Mouse (Mus musculus) midbrain, embryonic 14.5 days (tissue): ENCODE measurements around the gene Cnn1. TPM values are rescaled to one million over a fixed set of nuclear protein-coding genes. Genes with fewer than 3 reads are reported as not detected.

Experiments used
- ATAC-seq: fragments of 200-750 bp; cut with Nextera tagmentation; 2 replicates; pipeline ENCODE4 v1.8.0; 2017; ENCODE audit warnings: moderate number of reproducible peaks, moderate library complexity; ENCODE audit not compliant: low FRiP score, low TSS enrichment
- DNase-seq: peaks from one replicate; pipeline ENCODE4 v3.0.0-alpha.2; 2015
- H3K27ac ChIP-seq: fragments of 300-500 bp; sonication (generic); replicated peaks from 2 replicates; pipeline ENCODE4 v1.5.1; 2014; ENCODE audit warnings: mild to moderate bottlenecking, low read depth, low read length, moderate library complexity
- H3K27me3 ChIP-seq: fragments of 300-500 bp; sonication (generic); 2 replicates; pipeline ENCODE4 v1.6.1; 2014; ENCODE audit warnings: low read length, control low read depth, mixed read lengths; ENCODE audit not compliant: control insufficient read depth, insufficient read depth
- H3K36me3 ChIP-seq: fragments of 300-500 bp; sonication (generic); 2 replicates; pipeline ENCODE4 v1.6.1; 2014; ENCODE audit warnings: low read length, control low read depth; ENCODE audit not compliant: control insufficient read depth, insufficient read depth
- H3K4me1 ChIP-seq: fragments of 300-500 bp; sonication (generic); 2 replicates; pipeline ENCODE4 v1.6.1; 2014; ENCODE audit warnings: mild to moderate bottlenecking, antibody characterized with exemption, low read length, control low read depth; ENCODE audit not compliant: control insufficient read depth, insufficient read depth
- H3K4me2 ChIP-seq: fragments of 300-500 bp; sonication (generic); 2 replicates; pipeline ENCODE4 v1.6.1; 2014; ENCODE audit warnings: mild to moderate bottlenecking, low read length, moderate library complexity
- H3K4me3 ChIP-seq: fragments of 300-500 bp; sonication (generic); replicated peaks from 2 replicates; pipeline ENCODE4 v1.5.1; 2014; ENCODE audit warnings: low read depth, low read length
- H3K9ac ChIP-seq: fragments of 300-500 bp; sonication (generic); replicated peaks from 2 replicates; pipeline ENCODE4 v1.6.1; 2014; ENCODE audit warnings: mild to moderate bottlenecking, low read length, moderate library complexity
- H3K9me3 ChIP-seq: fragments of 300-500 bp; sonication (generic); 2 replicates; pipeline ENCODE4 v1.6.1; 2016; ENCODE audit warnings: low read length, control low read depth, mixed read lengths; ENCODE audit not compliant: control insufficient read depth
- WGBS: fragments of 180-500 bp; shearing (Covaris S2); extraction: QIAGEN DNeasy Blood & Tissue Kit; methylation state at CpG from one replicate; pipeline ENCODE4 v1.1.7; 2014; 5-methylcytosine and 5-hydroxymethylcytosine counted together
- polyA plus RNA-seq: library from polyadenylated mRNA; unstranded; fragments of >200 nt; fragmentation: Nextera tagmentation; extraction: Ambion mirVana; gene quantifications from 2 replicates; pipeline ENCODE4 v1.2.1, GENCODE M21; 2014

Gene Cnn1
- polyA plus RNA-seq, 1 experiment from 2014 or later = 0.58 TPM

- peaks cover 36% of the 10 kb centered on the region for H3K36me3 ChIP-seq
- 41% methylated on average over 29 of the region's 29 CpGs for WGBS
- no peak overlapping the region for H3K27ac ChIP-seq
- ATAC-seq = no peak
- H3K4me2 ChIP-seq = no peak overlapping the region
- no peak overlapping the region for H3K4me3 ChIP-seq
- no peaks in the 10 kb centered on the region for H3K27me3 ChIP-seq
- H3K4me1 ChIP-seq = 0 out of 2 replicates have a peak, but pooled peaks cover 7% of the 10 kb centered on the region
- no peak for DNase-seq
- H3K9ac ChIP-seq = no peak overlapping the region
- H3K9me3 ChIP-seq = no peaks in the 10 kb centered on the region
Observed at GRCm38 (mm10) chr9:22055713-22056112, 43.3 kb upstream of the Cnn1 start.

DNA sequence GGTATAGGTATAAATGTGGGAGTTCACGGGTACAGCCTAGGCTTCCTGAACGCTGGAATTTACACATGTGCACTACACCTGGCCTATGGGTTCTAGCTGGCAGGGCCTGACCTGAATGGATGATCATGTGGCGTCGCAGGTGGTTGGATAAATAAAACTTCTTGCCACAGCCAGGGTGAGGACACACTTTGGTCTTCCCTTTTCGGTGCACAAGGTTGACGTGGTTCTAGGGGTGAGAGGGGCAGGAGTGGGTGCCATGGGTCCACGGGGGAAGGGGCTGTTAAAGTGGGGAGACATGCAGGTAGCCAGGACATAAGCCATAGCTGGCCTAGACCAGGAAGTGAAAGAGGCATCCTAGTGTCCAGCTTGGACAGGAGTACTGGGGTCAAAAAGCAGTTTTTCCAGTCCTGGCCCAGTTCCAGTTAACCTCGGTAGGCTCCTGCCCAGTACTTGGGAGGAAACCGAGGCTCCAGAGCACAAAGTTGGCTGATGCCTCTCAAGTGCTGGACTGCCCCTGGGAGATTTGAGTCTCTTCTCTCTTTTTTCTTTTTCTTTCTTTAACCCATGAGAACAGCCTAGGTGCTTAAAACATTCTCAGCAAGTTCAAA lies 42.6 kb upstream of the Cnn1 start:
- no peak overlapping the region for H3K9ac ChIP-seq
- H3K4me1 ChIP-seq = 0 out of 2 replicates have a peak, but pooled peaks cover 7% of the 10 kb centered on the region
- H3K27me3 ChIP-seq = no peaks in the 10 kb centered on the region
- H3K4me3 ChIP-seq = no peak overlapping the region
- no peak for ATAC-seq
- no peaks in the 10 kb centered on the region for H3K9me3 ChIP-seq
- peaks cover 43% of the 10 kb centered on the region for H3K36me3 ChIP-seq
- DNase-seq = no peak
- WGBS = 78% methylated on average over 9 of the region's 9 CpGs
- H3K4me2 ChIP-seq = no peak overlapping the region
- no peak overlapping the region for H3K27ac ChIP-seq

- DNase-seq (no peak), ATAC-seq (no peak)
- no peaks in the 10 kb centered on the region for H3K27me3 ChIP-seq
- no peak overlapping the region for H3K27ac ChIP-seq
- peaks cover 48% of the 10 kb centered on the region for H3K36me3 ChIP-seq
- no peak overlapping the region for H3K4me2 ChIP-seq
- 93% methylated on average over 9 of the region's 9 CpGs for WGBS
- no peak overlapping the region for H3K4me3 ChIP-seq
- no peak overlapping the region for H3K9ac ChIP-seq
- 0 out of 2 replicates have a peak, but pooled peaks cover 6% of the 10 kb centered on the region for H3K4me1 ChIP-seq
- H3K9me3 ChIP-seq = no peaks in the 10 kb centered on the region
Observed at GRCm38 (mm10) chr9:22057031-22057517, 41.9 kb upstream of the Cnn1 start.

DNA sequence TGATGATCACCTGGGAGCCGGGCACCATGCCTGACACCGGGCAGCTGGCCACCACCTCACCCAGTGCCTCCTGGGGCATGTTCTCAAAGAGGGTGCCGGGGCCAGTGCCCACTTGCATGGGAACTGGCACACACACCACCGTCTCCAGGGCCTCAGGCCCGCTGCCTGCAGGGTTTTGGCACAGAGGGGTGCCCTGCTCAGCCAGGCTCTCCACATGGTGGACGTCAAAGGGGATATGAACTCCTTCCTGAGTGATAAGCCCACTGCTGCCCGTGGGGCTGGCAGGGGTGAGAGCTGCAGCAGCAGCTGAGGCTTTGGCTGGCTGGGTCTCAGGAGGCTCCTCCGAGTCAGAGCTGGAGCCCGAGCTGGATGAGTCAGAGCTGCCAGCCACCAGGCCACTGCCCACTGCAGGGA lies 41.0 kb upstream of the Cnn1 start:
- WGBS = 87% methylated on average over 9 of the region's 9 CpGs
- Histone ChIP-seq H3K9ac (no peak overlapping the region), H3K27me3 (no peaks in the 10 kb centered on the region), H3K4me2 (no peak overlapping the region), H3K4me1 (0 out of 2 replicates have a peak, but pooled peaks cover 4% of the 10 kb centered on the region), H3K36me3 (peaks cover 56% of the 10 kb centered on the region), H3K27ac (no peak overlapping the region), H3K4me3 (no peak overlapping the region), H3K9me3 (no peaks in the 10 kb centered on the region)
- DNase-seq = no peak
- no peak for ATAC-seq

DNA sequence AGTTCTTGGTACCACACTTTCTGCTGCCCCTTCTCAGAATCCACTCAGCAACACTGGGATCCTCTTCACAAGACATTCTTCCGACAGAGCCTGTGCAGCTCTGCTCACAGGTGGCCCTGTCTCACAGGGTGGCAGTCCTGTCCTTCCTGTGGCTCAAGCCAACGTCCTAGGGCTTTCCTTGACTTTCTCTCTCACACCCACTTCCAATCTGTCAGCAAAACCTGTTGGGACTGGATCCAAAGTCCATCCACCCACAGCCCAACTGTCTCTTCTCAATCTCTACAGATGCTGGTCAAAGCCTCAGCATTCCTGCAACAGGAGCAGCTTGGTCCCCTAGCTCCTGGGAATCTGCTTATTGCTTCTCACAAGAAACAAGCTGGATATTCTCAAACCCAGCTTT lies 37.7 kb upstream of the Cnn1 start:
- Histone ChIP-seq H3K4me3 (no peak overlapping the region), H3K9ac (no peak overlapping the region), H3K9me3 (no peaks in the 10 kb centered on the region), H3K27me3 (no peaks in the 10 kb centered on the region), H3K4me2 (no peak overlapping the region), H3K36me3 (peaks cover 85% of the 10 kb centered on the region), H3K27ac (no peak overlapping the region), H3K4me1 (no peaks in the 10 kb centered on the region)
- ATAC-seq (no peak), DNase-seq (no peak)
- WGBS = 91% methylated on average over 2 of the region's 2 CpGs

GRCm38 (mm10) chr9:22064341-22064740 lies 34.7 kb upstream of the Cnn1 start:
- no peaks in the 10 kb centered on the region for H3K9me3 ChIP-seq
- peaks cover 78% of the 10 kb centered on the region for H3K36me3 ChIP-seq
- no peaks in the 10 kb centered on the region for H3K4me1 ChIP-seq
- no peak for ATAC-seq
- no peak overlapping the region for H3K4me3 ChIP-seq
- no peak for DNase-seq
- no peak overlapping the region for H3K9ac ChIP-seq
- no peak overlapping the region for H3K4me2 ChIP-seq
- H3K27me3 ChIP-seq = no peaks in the 10 kb centered on the region
- 92% methylated on average over 3 of the region's 3 CpGs for WGBS
- H3K27ac ChIP-seq = no peak overlapping the region

- no peaks in the 10 kb centered on the region for H3K27me3 ChIP-seq
- H3K27ac ChIP-seq = no peak overlapping the region
- no peak overlapping the region for H3K4me2 ChIP-seq
- no peaks in the 10 kb centered on the region for H3K9me3 ChIP-seq
- 0 out of 2 replicates have a peak, but pooled peaks cover 7% of the 10 kb centered on the region for H3K4me1 ChIP-seq
- DNase-seq = no peak
- ATAC-seq = no peak
- WGBS = 96% methylated on average over 11 of the region's 11 CpGs
- H3K9ac ChIP-seq = no peak overlapping the region
- no peak overlapping the region for H3K4me3 ChIP-seq
- peaks cover 70% of the 10 kb centered on the region for H3K36me3 ChIP-seq
Observed at GRCm38 (mm10) chr9:22065642-22066041, 33.4 kb upstream of the Cnn1 start.

- DNase-seq (peak; percentile 54), ATAC-seq (no peak)
- Histone ChIP-seq H3K4me1 (0 out of 2 replicates have a peak, but pooled peaks cover 7% of the 10 kb centered on the region), H3K4me3 (no peak overlapping the region), H3K9ac (no peak overlapping the region), H3K9me3 (no peaks in the 10 kb centered on the region), H3K4me2 (no peak overlapping the region), H3K36me3 (peaks cover 62% of the 10 kb centered on the region), H3K27me3 (no peaks in the 10 kb centered on the region), H3K27ac (no peak overlapping the region)
- 76% methylated on average over 3 of the region's 3 CpGs for WGBS
Observed at GRCm38 (mm10) chr9:22066433-22066832, 32.6 kb upstream of the Cnn1 start.

DNA sequence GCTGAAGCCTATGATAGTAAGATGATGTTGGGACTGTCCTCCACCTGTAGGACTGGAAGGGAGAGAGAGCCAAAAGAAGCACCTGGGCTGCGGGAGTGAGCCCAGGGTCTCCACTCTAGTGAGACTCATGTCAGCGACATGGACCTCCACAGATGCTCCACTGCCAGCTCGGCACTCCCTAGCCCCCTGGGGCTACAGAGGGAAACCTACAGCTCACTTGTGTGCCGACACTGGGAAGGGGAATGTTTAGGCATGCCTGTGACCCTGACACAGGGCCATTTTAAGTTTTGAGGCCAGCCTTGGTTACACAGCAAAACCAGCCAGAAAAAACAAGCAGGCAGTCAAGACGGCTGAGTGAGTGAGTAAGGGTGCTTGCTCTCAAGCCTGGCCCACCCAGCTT lies 31.8 kb upstream of the Cnn1 start:
- Histone ChIP-seq H3K36me3 (peaks cover 58% of the 10 kb centered on the region), H3K9ac (no peak overlapping the region), H3K27me3 (no peaks in the 10 kb centered on the region), H3K4me3 (no peak overlapping the region), H3K4me2 (no peak overlapping the region), H3K27ac (no peak overlapping the region), H3K9me3 (no peaks in the 10 kb centered on the region), H3K4me1 (0 out of 2 replicates have a peak, but pooled peaks cover 9% of the 10 kb centered on the region)
- ATAC-seq (no peak), DNase-seq (no peak)
- WGBS = 92% methylated on average over 5 of the region's 5 CpGs
